Mouse (Mus musculus): ENCODE measurements around the gene Rbm11. TPM values are rescaled to one million over a fixed set of nuclear protein-coding genes. Genes with fewer than 3 reads are reported as not detected.

The Rbm11 gene
- polyA plus RNA-seq (2015; fragmentation: Nextera tagmentation; extraction: Ambion mirVana): 1.1 and 1.6 TPM in 2 replicates

- H3K4me1 ChIP-seq: no peaks in the 10 kb centered on the region
- H3K27ac ChIP-seq (replicated peaks): no peak within 1 kb of the TSS
- H3K36me3 ChIP-seq: no peaks in the 10 kb centered on the region
- peak within 1 kb of the TSS; percentile 18; the same call in 1 of the 2 replicates for H3K9ac ChIP-seq
- H3K4me3 ChIP-seq (replicated peaks): peak within 1 kb of the TSS; percentile 66
- H3K4me2 ChIP-seq (replicated peaks): peak within 1 kb of the TSS; percentile 79
- H3K9me3 ChIP-seq (replicated peaks): no peaks in the 10 kb centered on the region
- WGBS: under 1% methylated on average over 55 of the region's 55 CpGs
- peak; percentile 94 for ATAC-seq (ENCODE audit: insufficient number of reproducible peaks, low FRiP score, low TSS enrichment, low read depth)
- no peaks in the 10 kb centered on the region for H3K27me3 ChIP-seq
These were observed at the start of gene Rbm11 for GRCm38 (mm10) chr16:75592671-75593500. Gene Rbm11 (plus strand): TSS chr16:75592844.

GRCm38 (mm10) chr16:75545310-75545709 is 47.3 kb upstream of the Rbm11 start:
- Histone ChIP-seq H3K9me3 (replicated peaks) (no peaks in the 10 kb centered on the region), H3K4me1 (no peaks in the 10 kb centered on the region), H3K36me3 (no peaks in the 10 kb centered on the region), H3K27me3 (no peaks in the 10 kb centered on the region), H3K27ac (replicated peaks) (no peak overlapping the region), H3K4me2 (replicated peaks) (no peak overlapping the region), H3K4me3 (replicated peaks) (no peak overlapping the region), H3K9ac (no peak overlapping the region)
- 72% methylated on average over 1 of the region's 1 CpGs for WGBS
- ATAC-seq (ENCODE audit: insufficient number of reproducible peaks, low FRiP score, low TSS enrichment, low read depth): no peak

DNA sequence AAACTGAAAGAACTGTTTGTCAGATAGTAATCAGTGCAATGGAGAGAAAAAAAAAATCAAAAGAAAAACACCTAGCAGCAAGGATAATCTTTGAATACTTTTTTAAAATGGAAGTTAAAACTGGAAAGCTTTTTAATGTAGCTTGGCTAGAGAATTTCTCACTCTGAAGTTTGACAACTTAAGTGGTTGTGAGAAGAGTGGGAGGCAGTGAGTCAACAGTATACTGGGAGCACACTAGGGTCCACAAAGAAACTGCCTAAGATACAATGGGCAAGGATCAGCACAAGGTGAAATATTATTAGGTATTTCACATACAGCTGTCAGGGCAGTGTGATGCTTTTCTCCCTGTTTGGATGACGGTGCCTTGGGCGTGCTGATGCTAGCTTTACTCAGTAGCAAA is 29.7 kb upstream of the Rbm11 start:
- H3K27me3 ChIP-seq: no peaks in the 10 kb centered on the region
- H3K4me1 ChIP-seq: no peaks in the 10 kb centered on the region
- H3K4me3 ChIP-seq (replicated peaks): no peak overlapping the region
- no peaks in the 10 kb centered on the region for H3K36me3 ChIP-seq
- no peak for ATAC-seq (ENCODE audit: insufficient number of reproducible peaks, low FRiP score, low TSS enrichment, low read depth)
- H3K4me2 ChIP-seq (replicated peaks): no peak overlapping the region
- H3K9me3 ChIP-seq (replicated peaks): no peaks in the 10 kb centered on the region
- H3K27ac ChIP-seq (replicated peaks): no peak overlapping the region
- H3K9ac ChIP-seq: no peak overlapping the region
- 92% methylated on average over 2 of the region's 2 CpGs for WGBS

- Histone ChIP-seq H3K27me3 (no peaks in the 10 kb centered on the region), H3K9me3 (replicated peaks) (no peaks in the 10 kb centered on the region), H3K36me3 (no peaks in the 10 kb centered on the region), H3K4me1 (no peaks in the 10 kb centered on the region), H3K4me2 (replicated peaks) (no peak overlapping the region), H3K9ac (no peak overlapping the region), H3K4me3 (replicated peaks) (no peak overlapping the region), H3K27ac (replicated peaks) (no peak overlapping the region)
- WGBS: 69% methylated on average over 5 of the region's 5 CpGs
- no peak for ATAC-seq (ENCODE audit: insufficient number of reproducible peaks, low FRiP score, low TSS enrichment, low read depth)
These were observed 10.4 kb upstream of the Rbm11 start for GRCm38 (mm10) chr16:75582279-75582678.

- no peaks in the 10 kb centered on the region for H3K9me3 ChIP-seq (replicated peaks)
- no peak for ATAC-seq (ENCODE audit: insufficient number of reproducible peaks, low FRiP score, low TSS enrichment, low read depth)
- no peaks in the 10 kb centered on the region for H3K27me3 ChIP-seq
- WGBS: 60% methylated on average over 7 of the region's 7 CpGs
- H3K27ac ChIP-seq (replicated peaks): no peak within 1 kb of the TSS
- H3K4me2 ChIP-seq (replicated peaks): no peak within 1 kb of the TSS
- H3K4me3 ChIP-seq (replicated peaks): no peak within 1 kb of the TSS
- no peak within 1 kb of the TSS for H3K9ac ChIP-seq
- no peaks in the 10 kb centered on the region for H3K4me1 ChIP-seq
- no peaks in the 10 kb centered on the region for H3K36me3 ChIP-seq
These were observed 6.7 kb upstream of the Rbm11 start, which contains the start of gene Lipi for GRCm38 (mm10) chr16:75585961-75586360. Gene Lipi (minus strand): TSS chr16:75586061.

DNA sequence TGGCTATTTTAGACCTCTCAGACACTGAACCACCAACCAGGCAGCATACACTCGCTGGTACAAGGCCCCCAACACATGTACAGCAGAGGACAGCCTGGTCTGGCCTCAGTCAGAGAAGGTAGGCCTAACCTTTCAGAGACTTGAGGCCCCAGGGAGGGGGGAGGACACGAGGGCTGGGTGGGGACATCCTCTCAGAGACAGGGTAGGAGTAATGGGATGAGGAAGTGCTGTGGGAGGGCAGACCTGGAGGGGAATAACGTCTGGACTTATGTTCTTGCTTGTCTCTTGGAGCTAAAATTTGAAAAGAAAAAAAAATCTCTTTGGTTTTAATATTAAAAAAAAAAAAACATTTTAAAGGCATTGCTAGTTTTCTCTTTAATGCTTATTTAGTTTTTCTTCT is 6.2 kb upstream of the Rbm11 start:
- H3K4me1 ChIP-seq: no peaks in the 10 kb centered on the region
- no peak overlapping the region for H3K27ac ChIP-seq (replicated peaks)
- no peak overlapping the region for H3K4me2 ChIP-seq (replicated peaks)
- no peaks in the 10 kb centered on the region for H3K36me3 ChIP-seq
- ATAC-seq (ENCODE audit: insufficient number of reproducible peaks, low FRiP score, low TSS enrichment, low read depth): peak; percentile 19; the same call in 1 of the 2 replicates
- no peak overlapping the region for H3K4me3 ChIP-seq (replicated peaks)
- no peaks in the 10 kb centered on the region for H3K9me3 ChIP-seq (replicated peaks)
- H3K27me3 ChIP-seq: no peaks in the 10 kb centered on the region
- no peak overlapping the region for H3K9ac ChIP-seq
- 24% methylated on average over 3 of the region's 3 CpGs for WGBS

- Histone ChIP-seq H3K9ac (no peak overlapping the region), H3K27ac (replicated peaks) (no peak overlapping the region), H3K27me3 (no peaks in the 10 kb centered on the region), H3K9me3 (replicated peaks) (no peaks in the 10 kb centered on the region), H3K36me3 (no peaks in the 10 kb centered on the region), H3K4me2 (replicated peaks) (peak overlapping the region; percentile 79), H3K4me1 (no peaks in the 10 kb centered on the region), H3K4me3 (replicated peaks) (peak overlapping the region; percentile 66)
- no peak for ATAC-seq (ENCODE audit: insufficient number of reproducible peaks, low FRiP score, low TSS enrichment, low read depth)
- 8% methylated on average over 15 of the region's 15 CpGs for WGBS
These were observed 998 bp downstream of the Rbm11 start for GRCm38 (mm10) chr16:75593501-75594183.

DNA sequence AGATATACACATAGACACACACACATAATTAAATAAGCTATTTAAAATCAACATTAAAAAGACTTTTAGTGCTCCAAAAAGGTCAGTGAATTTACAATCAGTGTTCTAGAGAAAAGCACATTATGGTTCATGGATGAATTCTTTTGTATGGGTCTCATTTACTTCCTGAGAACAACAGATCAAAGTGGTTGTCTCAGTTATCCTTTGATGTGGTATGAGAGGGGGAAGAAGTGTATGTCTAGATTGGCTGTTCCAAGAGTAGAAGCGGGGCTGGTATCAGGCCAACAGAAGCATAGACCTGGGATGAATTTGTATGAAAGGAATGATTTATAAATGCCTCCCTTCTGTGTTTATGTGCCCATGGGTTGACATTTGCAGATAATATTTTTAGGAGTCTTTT is 13.8 kb downstream of the Rbm11 start:
- Histone ChIP-seq H3K9me3 (replicated peaks) (no peaks in the 10 kb centered on the region), H3K9ac (no peak overlapping the region), H3K4me1 (no peaks in the 10 kb centered on the region), H3K27ac (replicated peaks) (no peak overlapping the region), H3K36me3 (no peaks in the 10 kb centered on the region), H3K4me2 (replicated peaks) (no peak overlapping the region), H3K4me3 (replicated peaks) (no peak overlapping the region), H3K27me3 (no peaks in the 10 kb centered on the region)
- 45% methylated on average over 1 of the region's 1 CpGs for WGBS
- no peak for ATAC-seq (ENCODE audit: insufficient number of reproducible peaks, low FRiP score, low TSS enrichment, low read depth)

DNA sequence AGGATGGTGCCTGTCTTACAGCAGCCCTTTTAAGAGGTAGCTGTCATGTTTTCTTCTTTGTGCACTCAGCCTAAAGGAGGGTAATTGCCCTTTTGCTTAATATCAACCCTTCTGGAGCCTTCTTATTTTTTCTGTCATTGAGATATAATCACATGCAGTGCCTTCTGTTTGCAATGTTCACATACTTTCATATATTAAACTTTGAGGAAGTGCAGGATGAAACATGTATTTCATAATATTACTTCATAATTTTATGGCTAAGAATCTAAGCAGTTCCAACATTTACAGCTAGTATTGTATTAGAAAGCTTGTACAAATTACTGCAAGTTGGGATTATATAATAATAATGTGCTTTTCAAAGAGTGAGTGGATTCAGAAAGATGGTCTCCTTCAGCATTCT is 19.9 kb downstream of the Rbm11 start:
- Histone ChIP-seq H3K9me3 (replicated peaks) (no peaks in the 10 kb centered on the region), H3K36me3 (no peaks in the 10 kb centered on the region), H3K9ac (no peak overlapping the region), H3K4me1 (no peaks in the 10 kb centered on the region), H3K27ac (replicated peaks) (no peak overlapping the region), H3K4me2 (replicated peaks) (no peak overlapping the region), H3K27me3 (no peaks in the 10 kb centered on the region), H3K4me3 (replicated peaks) (no peak overlapping the region)
- no peak for ATAC-seq (ENCODE audit: insufficient number of reproducible peaks, low FRiP score, low TSS enrichment, low read depth)

GRCm38 (mm10) chr16:75617651-75618349 is 25.2 kb downstream of the Rbm11 start:
- no peak overlapping the region for H3K4me3 ChIP-seq (replicated peaks)
- no peak overlapping the region for H3K27ac ChIP-seq (replicated peaks)
- WGBS: 84% methylated on average over 2 of the region's 2 CpGs
- H3K9ac ChIP-seq: no peak overlapping the region
- no peaks in the 10 kb centered on the region for H3K27me3 ChIP-seq
- no peaks in the 10 kb centered on the region for H3K4me1 ChIP-seq
- no peaks in the 10 kb centered on the region for H3K36me3 ChIP-seq
- no peaks in the 10 kb centered on the region for H3K9me3 ChIP-seq (replicated peaks)
- ATAC-seq (ENCODE audit: insufficient number of reproducible peaks, low FRiP score, low TSS enrichment, low read depth): no peak
- no peak overlapping the region for H3K4me2 ChIP-seq (replicated peaks)

GRCm38 (mm10) chr16:75627862-75628261 is 35.2 kb downstream of the Rbm11 start:
- no peaks in the 10 kb centered on the region for H3K9me3 ChIP-seq (replicated peaks)
- 84% methylated on average over 2 of the region's 2 CpGs for whole genome bisulfite sequencing
- no peak for ATAC-seq (ENCODE audit: insufficient number of reproducible peaks, low FRiP score, low TSS enrichment, low read depth)
- H3K36me3 ChIP-seq: no peaks in the 10 kb centered on the region
- H3K27ac ChIP-seq (replicated peaks): no peak overlapping the region
- H3K27me3 ChIP-seq: no peaks in the 10 kb centered on the region
- H3K4me3 ChIP-seq (replicated peaks): no peak overlapping the region
- H3K4me2 ChIP-seq (replicated peaks): no peak overlapping the region
- H3K9ac ChIP-seq: no peak overlapping the region
- no peaks in the 10 kb centered on the region for H3K4me1 ChIP-seq

Data from embryonic facial prominence, embryonic 15.5 days (tissue).